Mouse (Mus musculus) cerebellum, postnatal 25 days (tissue): Measurements from ENCODE around the gene Setx.

Experiments used
- DNase-seq, 2 experiments: peaks; one replicate each; pipeline ENCODE4 v3.0.0; 2021; ENCODE audit warnings: mixed read lengths in 2 of 2

Gene Setx

DNA sequence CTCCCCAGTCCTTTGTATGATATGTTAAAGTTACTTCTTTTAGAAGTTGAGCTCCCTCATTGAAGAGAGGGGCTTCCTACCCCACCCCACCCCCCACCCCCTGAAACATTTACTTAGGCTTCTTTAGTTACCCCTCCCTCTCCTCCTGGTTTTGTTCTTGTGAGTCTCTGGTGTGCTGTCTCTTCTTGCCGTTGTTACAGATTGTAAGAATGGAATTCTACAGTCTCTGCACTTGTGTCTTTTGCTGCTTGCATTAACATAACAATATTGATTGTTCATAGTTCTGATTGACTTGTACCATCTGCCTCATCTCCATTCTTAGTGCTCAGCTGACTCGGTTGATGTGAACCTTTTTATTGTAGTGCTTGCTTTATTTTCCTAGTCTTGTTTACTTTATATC is 28.0 kb downstream of the Setx start:
- no peak for DNase-seq

DNA sequence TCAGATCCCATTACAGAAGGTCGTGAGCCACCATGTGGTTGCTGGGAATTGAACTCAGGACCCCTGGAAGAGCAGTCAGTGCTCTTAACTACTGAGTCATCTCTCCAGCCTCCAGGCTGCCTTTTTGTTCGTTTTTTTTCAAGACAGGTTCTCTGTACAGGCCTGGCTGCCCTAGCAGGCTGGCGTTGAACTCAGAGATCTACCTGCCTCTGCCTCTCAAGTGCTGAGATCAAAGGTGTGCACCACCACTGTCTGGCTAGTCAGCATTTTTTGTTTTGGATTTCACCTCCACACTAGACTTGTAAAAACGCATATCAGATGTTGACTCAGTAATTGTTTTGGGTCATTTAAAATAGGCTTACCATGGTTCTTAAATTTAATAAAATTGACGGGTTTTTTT is 44.1 kb downstream of the Setx start:
- DNase-seq = no peak

DNA sequence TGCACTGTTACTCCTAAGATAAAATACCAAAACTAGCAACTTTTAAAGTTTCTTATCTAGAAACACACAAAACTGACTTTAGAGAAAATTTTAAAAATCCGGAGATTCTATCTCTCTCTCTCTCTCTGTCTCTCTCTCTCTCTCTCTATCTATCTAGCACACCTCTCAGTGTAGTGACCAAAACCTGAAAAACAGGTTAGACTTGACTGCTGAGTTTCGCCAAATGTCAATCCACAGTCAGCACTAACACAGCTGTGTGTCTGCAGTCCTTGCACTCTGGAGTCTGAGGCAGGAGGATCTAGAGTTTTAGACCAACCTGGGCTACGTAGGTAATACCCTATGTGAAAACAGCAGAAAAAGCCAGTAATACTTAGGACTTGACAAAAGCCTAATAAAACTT is 50.9 kb downstream of the Setx start:
- DNase-seq = no peak

DNA sequence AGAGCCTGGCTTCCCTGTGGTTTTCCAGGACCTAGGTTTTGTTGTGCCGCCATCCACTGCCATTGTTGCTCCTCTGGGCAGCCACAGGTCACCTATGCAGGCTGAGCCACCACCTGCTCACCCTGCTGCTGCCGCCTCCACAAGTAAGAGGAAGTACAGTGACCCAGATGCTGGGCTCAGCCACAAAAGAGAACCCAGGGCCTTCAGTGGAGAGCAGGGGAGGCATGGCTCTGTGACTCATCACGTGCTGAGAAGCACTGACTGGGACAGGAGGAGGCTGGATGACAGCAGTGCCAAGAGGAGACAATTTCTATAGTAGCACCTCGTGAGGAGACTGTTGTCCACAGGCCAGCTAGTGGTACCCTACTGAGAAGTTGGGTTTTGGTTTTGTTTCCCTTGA is 55.8 kb downstream of the Setx start:
- DNase-seq = no peak

DNA sequence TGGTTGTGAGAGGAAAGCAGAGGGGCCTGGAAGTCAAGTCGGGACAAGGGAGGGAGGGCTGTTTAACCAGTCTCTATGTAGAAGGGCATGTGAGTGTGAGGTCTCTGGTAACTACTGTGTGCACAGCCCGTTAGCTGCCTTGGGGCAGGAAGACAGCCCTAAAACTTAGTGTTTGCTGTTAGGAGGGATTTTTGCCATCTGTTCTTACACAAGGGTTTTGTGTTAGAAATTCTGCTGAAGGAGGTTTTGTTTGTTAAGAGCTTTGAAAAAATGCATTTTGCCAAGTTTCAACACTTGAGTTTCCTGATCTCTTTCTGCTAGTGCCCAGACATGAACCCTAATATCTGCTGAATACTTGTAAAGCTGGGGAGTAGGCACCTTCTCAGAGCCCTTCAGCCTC is 57.1 kb downstream of the Setx start:
- no peak for DNase-seq

DNA sequence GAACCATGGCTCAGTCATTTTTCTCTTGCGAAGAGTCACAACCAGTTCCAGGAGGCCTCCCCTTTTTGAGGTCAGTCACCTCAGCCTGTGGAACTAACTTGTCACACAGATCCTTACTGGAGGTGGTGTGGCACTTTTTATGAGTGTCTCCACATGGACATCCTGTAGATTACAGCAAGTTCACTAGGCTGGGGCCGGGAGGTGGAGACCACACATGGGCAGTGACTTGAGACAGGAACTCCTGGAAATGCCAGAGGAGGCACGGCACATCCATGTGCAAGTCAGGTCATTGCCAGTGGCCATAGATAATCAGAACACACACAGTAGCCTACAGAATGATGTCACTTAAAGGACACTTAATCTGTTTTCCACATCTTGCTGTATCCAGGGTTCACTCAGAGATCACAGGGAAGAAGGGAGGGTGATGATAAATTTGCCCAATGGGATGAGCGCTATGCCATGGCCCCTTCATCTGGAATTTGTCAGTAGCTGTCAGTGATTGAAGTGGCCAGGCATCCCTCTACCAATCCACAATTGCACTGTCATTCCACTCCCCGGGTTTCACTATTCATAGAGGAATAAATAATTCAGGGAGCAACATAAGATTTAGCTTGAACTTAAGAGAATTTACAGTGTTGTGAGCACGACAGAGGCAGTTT is 59.4 kb downstream of the Setx start:
- DNase-seq = no peak

DNA sequence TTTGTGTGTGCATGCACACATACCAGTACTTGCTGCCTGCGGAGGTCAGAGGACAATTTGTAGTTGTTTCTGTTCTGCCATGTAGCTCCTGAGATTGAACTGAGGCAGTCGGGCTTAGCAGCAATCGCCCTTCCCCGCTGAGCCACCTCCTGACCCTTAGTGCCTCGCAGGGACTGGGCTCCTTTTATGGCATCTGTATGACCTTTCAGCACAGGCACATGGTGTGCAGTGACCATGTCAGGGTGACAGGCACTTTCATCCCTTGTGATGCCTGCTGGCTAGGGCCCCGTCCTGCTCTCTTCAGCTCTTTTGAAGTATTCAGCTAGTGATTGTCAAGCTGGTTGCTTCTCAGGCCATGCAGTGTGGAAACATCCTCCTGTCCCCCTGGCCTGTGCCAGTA is 62.2 kb downstream of the Setx start:
- no peak for DNase-seq

DNA sequence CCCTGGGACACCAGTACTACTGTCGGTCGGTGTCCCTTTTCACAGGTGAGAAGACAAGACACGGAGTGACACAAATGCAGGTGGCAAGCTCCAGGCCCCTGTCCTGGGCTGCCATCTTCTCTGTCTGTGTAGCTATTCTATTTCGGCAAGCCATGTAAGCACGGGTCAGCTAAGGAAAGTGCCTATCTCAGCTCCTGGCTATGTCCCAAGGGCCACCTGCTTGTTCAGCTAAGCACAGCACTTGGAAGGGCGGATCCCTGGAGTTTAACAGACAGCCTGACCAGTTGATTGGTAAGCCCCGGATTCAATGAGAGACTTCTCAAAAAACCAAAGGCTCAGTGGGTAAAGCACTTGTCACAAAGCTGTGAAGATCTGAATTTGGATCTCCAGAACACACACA is 66.4 kb downstream of the Setx start:
- DNase-seq = peak in 1 of 2 experiments; percentile 38

DNA sequence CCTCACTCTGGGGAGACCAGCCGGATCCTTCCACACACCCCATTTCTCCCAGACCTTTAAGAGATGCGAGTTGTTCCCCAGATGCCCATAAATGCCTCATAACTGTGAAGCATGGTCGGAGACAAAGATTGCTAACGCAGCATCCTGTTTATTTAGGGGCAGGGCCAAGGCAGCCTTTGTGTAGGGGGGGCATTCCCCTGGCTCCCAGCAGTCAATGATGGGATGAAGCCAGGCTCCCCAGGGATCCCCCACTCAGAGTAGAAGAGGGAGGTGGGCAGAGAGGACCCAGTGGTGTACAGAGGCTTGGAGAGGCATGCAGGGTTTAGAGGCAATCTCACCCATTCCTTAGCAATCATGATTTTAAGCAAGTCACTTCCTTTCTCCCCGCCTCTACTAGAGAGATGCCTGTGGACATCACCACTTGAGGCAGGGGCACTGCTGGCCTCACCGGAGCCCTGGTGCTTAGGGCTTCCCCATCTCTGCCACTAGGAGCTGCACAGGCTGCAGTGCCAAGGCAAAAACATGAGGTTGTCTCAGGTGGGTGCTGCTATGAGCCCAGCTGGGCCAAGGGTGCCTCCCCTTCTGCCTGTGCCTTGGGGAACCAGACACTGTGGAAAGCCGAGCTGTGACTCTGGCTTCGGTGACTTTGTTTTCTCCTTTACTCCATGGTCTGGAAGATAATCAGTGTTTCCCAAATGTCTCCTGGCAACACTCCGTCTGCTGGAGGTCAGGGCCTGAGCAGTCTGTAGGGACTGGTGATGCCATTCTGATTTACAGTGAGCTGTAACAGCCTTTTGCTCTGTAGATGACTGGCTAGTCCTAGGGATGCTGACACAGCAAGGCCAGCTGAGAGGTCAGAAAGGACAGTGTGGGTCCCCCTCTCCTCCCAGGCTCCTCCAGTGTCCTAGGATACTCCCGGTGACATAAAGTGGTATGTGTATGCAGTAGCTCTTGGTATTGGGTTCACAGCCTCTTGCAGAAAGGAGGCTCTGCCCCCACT is 67.5 kb downstream of the Setx start:
- no peak for DNase-seq

DNA sequence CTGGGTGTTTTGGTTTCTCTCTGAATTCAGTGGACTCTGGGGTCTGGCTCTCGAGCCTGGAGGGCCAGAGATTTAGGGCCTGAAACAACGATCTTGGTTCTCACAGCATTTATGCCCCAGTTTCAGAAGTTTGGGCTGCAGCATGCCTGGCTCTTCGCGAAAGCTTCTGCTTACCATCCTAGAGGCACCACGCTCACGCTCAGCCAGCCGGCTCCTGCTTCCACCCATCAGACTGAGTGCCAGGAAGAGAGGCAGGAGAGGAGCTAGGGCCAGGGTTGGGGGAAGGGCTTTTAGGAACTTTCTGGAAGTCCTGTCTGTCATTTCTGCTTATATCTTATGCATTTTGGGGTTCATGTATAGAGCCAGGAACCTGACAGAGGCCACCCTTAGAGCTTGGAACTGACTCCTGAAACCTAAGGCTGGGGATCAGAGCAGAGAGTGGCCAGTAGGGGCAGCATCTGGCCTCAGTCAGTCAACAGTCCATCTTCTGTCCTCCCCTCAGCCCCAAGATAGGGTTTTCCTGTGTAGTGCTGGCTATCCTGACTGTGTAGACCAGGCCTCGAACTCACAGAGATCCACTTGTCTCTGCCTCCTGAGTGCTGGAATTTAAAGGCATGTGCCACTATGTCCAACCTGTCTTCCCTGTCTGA is 68.8 kb downstream of the Setx start:
- peak in 1 of 2 experiments; percentile 44 for DNase-seq

DNA sequence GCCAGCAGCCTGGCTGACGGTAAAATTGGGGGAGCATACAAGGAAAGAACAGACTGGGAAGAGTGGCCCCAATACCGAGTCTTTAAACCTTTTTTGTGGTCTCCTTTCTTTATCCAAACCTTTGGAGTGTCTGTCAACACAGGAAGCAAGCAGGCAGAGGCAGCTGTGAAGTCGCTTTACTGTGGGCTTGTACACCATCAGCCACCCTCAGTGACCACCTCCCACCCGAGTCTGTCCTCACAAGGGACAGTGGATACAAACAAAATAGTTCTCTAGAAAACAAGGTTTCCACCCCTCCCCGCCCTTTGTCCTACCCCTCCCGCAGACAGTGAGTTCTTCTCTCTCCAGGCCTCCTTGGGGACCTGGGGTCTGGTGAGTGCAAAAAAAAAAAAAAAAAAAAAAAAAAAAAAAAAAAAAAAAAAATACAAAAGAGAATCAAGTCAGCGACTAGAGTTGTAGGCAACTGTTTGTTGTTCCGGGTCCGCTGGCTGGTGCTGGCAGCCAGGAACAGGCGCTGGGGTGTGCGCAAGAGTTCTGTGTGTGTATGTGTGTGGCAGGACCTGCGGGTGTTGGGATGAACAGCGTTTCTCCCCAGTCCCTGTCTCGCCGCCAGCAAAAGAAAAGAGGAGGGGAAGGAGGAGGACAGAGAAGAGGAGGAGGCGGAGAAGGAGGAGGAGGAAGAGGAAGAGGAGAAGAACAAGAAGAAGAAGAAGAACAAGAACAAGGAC is 70.0 kb downstream of the Setx start:
- peak in 1 of 2 experiments; percentile 58 for DNase-seq

DNA sequence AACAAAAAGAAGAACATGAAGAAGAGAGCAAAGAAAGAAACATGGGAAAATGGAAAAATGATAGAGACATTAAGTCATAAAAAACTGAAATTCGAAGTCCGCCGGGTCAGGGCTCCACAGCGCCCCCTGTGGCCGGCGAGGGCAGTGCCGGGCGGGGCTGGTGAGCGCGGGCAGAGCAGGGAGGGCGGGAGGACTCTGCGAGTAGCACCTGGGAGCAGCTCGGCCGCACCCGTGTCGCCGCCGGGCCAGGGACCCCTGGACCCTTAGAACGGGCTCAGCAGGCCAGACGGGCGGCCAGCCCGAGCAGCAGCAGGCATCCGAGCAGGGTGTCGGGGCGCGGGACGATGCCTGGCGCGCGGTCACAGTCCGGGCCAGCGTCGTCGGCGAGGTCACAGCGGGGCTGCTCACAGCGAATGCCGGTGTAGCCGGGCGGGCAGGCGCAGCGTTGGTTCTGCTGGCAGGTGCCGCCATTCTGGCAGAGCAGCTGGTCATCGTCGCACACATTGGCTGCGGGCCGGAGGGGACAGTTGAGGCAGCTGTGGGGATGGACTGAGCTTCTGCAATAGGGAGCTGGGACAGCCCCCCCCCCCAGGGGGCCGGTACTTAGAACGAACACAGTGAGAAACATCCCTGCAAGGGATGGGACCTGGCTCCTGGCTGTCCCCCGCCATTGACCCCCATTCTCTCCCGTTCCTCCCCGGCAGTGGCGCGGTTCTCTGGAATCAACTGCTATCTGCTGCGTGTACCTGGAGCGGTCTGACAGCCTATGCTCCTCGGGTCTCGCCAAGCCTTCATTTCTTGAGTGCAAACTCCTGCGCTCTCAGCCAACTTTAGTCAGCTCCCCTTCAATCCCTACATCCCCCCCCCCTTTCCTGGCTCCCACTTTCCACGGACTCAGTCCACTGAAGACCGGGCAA is 70.8 kb downstream of the Setx start:
- peak; percentile 95 for DNase-seq

DNA sequence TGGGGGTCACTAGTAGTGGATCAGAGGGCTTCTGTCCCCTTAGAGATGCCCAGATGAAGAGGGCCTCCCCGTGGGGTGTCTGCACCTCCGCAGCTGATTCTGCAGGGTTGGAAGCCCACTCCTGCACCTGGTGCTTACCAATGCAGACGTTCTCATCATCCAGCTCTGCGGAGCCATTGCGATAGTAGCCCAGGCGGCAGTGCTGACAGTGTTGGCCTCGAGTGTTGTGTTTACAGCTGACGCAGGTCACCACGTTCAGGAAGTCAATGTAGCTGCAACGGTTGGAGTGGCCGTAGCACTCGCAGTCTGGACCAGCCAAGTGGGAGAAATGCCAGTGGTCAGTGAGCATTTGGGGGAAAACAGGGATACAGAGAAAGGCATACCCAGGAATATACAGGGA is 72.9 kb downstream of the Setx start:
- peak; percentile 19 to 21 for DNase-seq

DNA sequence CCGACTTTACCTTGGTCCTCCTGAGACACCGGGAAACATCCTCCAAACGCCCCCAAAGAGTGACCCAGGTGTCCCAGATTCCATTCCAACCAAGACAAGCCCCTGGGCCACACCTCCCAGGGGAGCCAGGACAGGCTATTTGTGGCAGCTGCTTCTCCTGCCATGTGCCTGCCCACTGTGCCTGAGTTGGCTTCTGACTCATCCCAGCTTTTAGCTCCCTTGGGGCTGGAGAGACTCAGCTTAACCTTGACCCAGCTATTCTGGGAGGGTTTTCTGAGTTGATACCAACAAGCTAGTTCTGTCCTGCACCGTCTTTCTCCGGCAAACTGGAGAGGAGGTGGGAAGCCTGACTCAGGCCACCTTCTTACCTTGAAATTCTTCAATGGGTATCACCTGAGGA is 74.5 kb downstream of the Setx start:
- peak; percentile 14 to 21 for DNase-seq

DNA sequence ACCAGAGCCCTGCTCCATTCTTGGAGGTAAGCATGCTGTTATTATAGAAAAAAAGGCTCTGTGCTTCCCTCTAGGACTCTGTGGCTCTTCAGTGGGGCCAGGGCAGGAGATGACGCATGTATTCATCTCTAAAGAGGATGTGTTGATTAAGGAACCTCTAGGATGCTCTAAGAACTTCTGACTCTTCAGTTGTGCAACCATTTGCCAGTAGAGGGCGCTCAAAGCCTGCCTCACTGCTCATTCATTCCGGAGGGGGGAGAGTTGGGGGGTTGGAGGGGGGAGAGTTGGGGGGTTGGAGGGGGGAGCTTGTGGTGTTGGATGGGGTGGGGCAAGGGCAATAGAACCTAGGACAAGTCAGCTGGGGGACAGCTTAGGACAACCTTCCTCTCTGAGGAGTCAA is 75.9 kb downstream of the Setx start:
- DNase-seq = peak; percentile 70 to 84

DNA sequence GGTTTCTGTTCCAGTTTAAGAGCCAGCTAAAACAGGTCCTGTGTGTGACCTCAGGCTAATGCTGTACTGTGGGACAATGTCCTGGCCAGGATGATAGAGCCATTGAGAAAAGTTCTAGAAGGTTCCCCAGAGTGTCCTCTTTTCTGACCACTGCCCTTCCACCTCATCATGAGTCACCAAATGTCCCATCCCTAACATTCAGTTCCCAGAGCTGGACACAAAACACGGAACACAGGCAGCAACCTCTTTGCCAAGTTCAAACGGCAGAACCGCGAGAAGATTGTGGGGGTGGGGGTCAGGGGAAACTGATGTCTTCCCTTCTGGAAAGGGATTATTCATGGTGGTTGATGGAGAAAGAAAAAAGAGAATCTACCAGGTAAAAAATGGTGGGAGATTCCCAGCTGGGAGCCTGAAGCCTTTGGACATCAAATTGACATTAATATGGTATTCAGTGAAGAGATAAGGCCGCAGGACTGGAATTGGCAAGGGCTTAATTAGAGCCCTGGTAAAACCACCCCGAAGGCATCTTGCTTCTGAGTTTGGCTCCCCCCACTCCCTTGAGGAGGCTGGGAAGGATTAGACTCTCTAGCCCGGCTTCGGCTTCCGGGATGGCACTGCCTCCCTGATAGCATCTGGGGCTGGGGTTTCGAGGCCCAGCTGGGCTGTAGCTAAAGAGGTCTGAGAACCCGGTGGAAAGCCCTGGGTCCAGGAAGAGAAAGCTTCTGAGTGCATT is 77.4 kb downstream of the Setx start:
- peak in 1 of 2 experiments; percentile 15 for DNase-seq

DNA sequence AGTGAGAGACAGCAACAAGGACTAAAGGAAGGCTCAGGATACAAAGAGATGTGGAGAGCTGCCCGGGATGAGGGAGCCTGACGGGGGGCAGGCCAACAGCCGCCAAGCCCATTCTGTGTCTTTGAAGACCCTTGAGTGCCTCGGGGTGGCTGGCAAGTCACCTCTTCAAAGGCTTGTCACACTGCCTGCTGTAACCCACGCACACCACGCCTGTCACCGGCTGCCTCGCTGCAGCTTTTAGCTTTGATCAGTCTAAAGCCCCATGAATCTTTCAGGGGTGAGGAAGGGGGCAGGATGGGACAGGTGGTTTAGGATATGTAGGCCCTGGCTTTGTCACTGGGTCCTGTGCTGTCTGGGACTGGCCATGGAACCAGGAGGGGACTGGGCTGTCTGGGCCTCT is 82.2 kb downstream of the Setx start:
- peak in 1 of 2 experiments; percentile 17 for DNase-seq

DNA sequence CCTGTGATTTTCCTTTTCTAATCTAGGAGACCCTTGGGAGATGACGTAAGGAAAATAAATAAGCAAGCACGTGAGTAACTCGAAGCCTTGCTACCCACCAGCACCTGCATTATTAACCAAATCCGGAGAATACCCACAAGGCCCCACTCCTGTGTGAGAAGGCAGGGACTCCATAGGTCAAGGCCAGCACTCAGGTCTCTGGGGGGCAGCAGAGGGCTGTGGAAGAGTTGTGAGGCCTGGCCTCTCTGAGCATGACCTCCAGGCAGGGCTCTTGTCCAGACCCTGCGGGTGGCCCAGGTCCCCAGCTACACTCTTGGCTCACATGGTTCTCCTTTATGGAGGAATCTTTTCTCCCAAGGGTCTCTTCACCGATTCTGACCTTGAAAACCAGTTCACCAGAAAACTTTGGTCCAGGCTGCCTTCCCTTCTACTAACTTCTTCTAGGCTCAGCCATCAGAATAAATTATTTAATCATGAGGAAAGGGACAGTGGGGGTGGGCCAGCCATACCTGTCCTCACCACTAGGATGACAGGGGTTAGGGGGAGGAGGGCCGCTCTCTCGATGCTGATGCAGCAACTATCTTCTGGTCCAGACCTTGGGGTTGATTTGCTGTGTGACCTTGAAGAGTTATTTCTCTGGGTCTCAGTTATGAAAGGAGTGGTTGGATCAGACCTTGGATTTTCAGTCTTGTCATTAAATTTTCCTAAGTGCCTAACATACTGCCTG is 92.5 kb downstream of the Setx start:
- peak; percentile 88 to 93 for DNase-seq

DNA sequence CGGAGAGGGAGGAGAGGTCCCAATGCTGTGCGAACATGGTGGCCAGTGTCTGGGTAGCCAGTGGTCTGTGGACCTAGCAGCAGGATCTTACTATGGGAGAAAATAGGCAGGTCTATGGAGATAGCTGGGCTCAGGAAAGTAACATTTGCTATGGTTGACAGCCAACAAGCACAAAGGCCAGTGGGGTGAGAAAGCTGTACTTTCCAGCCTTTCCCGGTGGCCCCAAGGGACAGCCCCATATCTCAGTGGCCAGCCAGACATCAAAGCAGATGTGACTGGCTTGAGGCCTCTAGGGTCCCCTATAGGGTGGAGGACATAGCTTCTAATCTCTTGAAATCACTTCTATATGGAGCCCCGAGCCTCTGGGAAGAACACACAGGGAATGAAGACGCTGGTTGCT is 93.1 kb downstream of the Setx start:
- peak; percentile 47 to 61 for DNase-seq

DNA sequence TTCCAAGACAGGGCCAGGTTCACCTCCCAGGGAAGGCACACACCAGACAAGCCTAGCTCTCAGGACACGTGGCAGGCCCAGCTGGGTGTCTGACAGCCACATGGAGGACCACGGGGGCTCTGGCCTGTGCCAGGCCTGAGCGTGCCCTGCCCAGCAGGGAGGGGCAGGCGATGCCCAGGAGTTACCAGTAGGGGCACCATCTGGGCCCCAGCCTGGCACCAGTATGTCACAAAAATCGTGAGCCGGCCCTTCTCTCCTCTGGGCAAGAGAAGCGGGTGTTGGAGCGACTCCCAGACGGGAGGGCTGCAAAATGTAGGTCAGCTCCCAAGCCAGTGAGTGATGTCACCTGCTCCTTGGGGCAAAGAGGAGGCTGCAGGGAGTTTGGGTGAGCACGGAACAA is 93.9 kb downstream of the Setx start:
- peak; percentile 98 to 99 for DNase-seq
